Mouse (Mus musculus) neutrophil, adult 65 days (primary cell): ENCODE results near the gene Ryr2. TPM values are rescaled to one million over a fixed set of nuclear protein-coding genes. Genes with fewer than 3 reads are reported as not detected.

Source experiments
- total RNA-seq: library from RNA; stranded (reverse); gene quantifications from 2 replicates; pipeline ENCODE4 v1.2.4, GENCODE M21; 2023

The Ryr2 gene
- 0.05 TPM in 1 of 2 replicates, not detected in the other for total RNA-seq

GRCm38 (mm10) chr13:12106662-12107632, at the start of gene Ryr2:
Gene Ryr2, minus strand, starts transcription at chr13:12106945.

Other genes starting within 250 kb of the Ryr2 start
- gene Mtr, start 151.2 kb upstream of the Ryr2 start, total RNA-seq = 17.1 and 22.7 TPM in 2 replicates
- gene Actn2, start 233.8 kb upstream of the Ryr2 start, total RNA-seq = not detected in 2 replicates